Mouse (Mus musculus) large intestine, adult 2 months (tissue): ENCODE measurements around the gene Fxr2. TPM values are rescaled to one million over a fixed set of nuclear protein-coding genes. Genes with fewer than 3 reads are reported as not detected.

ENCODE experiments used
- DNase-seq: peaks from one replicate; pipeline ENCODE4 v3.0.0-alpha.2; 2012; ENCODE audit warnings: low read depth, low spot score
- whole genome bisulfite sequencing: fragments of 180-500 bp; shearing (Covaris S2); methylation state at CpG from one replicate; pipeline ENCODE4 v1.1.7; 2018; 5-methylcytosine and 5-hydroxymethylcytosine counted together
- polyA plus RNA-seq: library from polyadenylated mRNA; depleted of rRNA; stranded (reverse); fragments of >200 nt; gene quantifications from 2 replicates; pipeline ENCODE4 v1.2.3, GENCODE M21; 2012

The Fxr2 gene
- polyA plus RNA-seq, 1 experiment, result 29.6 TPM

DNA sequence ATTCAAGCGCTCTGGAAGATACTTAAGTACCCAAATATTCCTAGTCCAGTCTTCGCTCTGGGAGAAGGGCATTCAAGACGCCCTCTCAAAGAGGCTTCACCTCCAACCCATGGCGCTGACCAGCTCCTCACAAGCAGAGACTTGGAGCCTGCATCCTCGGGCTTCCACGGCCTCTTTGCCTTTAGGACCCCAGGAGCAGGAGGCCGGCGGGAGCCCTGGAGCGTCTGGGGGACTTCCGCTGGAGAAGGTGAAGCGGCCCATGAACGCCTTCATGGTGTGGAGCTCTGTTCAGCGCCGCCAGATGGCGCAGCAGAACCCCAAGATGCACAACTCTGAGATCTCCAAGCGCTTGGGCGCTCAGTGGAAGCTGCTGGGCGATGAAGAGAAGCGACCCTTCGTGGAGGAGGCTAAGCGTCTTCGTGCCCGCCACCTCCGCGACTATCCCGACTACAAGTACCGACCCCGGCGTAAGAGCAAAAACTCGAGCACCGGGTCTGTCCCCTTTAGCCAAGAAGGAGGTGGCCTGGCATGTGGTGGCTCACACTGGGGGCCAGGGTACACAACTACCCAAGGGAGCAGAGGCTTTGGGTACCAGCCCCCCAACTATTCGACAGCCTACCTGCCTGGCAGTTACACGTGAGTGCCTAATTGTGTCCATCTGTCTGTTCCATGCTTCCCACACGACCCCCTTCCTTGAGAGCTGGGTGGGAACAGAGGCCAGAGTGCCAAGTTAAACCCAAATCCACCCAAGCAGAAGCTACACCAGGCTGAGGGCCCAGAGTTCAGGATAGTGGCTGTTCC, 22.7 kb downstream of the Fxr2 start, which contains the start of gene Sox15:
Gene Sox15 (plus strand): TSS at position 51 of the 801 bp plus-strand sequence.
- WGBS, result 48% methylated on average over 34 of the region's 34 CpGs
- DNase-seq, result no peak

DNA sequence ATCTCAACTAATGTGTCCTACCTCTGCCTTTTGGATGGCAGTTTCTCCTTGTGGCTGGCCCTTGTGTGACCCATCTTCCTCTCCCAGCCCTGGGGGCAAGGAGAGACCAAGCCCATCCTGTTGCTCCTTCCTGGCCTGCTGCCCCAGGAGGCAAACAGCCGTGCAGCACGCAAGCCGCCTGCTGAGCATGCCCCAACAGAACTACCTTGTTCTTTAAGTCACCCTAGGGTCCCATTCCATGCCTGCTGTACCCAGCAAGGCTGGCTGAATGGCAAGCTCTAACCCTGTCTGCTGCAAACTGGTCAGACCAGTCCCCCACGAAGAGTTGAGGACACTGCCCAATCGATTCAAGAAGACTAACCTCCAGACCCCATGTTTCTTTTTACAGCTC, 23.3 kb downstream of the Fxr2 start:
- WGBS, result 65% methylated on average over 5 of the region's 5 CpGs
- no peak for DNase-seq

DNA sequence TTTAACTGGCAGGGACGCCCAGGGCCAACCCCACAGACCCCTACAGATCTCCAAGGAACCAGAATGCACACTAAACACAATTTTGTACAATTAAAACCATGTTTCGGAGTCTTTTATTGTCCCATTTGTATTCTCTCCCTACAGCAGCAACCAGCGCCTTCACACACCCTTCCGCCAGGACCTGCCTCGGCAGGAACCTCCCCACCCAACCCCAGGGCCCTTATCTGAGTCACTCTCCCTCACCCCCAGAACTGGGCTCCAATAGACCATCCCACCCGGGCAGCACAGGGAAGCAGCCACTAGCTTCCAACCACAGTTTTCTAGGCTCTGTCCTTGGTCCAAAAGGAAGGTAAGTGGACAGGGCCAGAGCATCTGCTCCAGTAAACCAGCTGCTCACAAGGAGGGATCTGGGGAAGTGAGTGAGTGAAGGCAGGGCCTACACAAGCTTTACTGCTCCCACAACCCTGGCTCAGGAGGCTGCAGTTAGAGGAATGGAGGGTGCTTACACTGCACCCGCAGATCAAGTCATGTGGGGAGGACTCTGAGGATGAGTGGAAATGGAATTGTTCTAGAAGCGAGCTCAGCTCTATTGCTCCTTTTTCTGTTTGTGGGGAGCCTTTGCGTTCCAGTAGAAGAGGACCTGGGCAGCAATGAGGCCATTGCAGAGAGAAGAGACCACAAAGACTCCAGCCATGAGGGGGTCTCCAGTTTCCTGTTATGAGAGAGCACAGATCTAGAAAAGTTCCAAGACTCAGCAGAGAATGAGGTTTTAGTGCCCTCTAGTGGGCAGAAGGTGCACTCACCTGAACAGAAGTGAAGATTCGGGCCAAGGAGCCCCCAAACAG, 24.0 kb downstream of the Fxr2 start:
- WGBS, result 73% methylated on average over 10 of the region's 10 CpGs
- DNase-seq, result no peak

DNA sequence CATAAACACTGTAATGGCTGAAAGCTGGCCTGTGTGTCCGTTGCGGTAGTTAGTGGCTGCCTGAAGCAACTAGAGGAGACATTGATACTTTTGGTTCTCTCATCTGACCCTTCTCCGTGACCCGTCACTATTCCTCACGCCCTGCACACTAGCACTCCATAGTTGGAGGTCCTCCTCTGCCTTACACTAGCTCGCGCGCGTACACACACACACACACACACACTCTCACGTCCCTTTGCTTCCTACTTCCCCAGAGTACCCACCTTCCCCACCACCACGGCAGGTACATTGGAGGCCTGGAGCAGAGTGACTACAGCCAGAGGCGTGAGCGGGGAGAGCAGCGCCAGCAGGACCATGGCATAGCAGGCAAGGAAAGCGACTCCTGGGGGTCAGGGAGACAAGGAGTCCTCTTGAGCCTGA, 24.7 kb downstream of the Fxr2 start:
- WGBS, result 84% methylated on average over 15 of the region's 15 CpGs
- no peak for DNase-seq

DNA sequence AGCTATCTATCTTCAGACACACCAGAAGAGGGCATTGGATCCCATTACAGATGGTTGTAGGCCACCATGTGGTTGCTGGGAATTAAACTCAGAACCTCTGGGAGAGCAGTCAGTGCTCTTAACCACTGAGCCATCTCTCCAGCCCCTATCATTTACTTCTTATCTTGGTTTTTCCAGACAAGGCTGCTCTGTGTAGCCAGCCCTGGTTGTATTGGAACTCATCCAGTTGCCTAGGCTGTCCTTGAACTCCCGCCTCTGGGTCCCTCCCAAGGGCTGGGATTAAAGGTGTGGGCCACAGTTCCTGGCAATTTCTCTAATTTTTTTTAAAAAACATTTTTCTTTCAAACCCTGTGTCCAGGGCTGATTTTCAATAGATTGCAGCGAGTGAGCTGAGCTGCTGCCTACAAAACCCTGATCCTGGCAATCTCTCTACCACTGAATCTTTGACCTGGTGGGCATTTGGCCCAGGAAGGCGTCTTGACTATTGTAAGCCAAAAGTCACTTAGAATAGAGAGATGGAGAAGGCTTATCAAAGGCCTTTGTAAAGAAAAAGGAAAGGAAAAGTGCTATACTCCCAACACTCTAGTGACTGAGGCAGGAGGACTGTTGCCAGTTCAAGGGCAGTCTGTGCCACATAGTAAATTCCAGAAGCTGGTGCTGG, 28.6 kb downstream of the Fxr2 start:
- 22% methylated on average over 3 of the region's 3 CpGs for WGBS
- DNase-seq, result no peak

DNA sequence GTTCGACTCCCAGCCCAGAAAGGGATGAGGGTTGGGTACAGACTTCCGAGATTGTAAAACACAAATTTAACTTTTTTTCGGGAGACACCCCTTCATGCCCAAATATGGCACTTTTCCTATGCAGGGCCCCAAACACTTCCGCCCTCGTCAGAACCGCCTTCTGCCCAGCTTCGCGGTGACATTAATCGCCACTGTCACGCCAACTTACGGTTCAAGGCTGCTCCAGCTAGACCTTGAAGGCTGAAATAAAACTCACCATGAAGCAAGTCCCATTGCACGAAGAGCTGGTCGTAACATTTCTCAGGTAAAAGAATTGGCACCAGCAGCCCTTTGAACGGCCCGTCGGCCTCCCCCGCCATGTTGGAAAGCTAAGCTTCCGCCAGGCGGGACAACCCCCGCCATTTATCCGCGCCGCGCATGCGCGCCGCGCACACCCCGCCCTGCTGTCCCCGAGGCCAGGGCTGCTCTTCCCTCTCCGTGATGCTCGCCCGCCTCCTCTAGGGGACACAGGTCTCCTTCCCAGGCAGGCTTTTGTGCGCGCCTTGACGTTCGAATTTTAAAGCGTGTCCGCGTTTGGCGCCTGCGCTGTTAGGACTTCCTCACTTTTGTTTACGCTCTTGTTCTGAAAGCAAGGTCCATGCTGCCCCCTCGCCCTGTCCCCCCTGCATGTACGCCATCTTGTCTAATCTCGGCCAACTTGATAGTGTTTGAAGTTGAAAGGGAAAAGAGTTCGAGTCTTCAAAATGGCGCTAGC, 29.6 kb downstream of the Fxr2 start, which contains the start of gene Mpdu1:
Gene Mpdu1 (minus strand): TSS at position 430 of the 754 bp plus-strand sequence.
- WGBS, result under 1% methylated on average over 48 of the region's 48 CpGs
- peak; percentile 82 for DNase-seq

DNA sequence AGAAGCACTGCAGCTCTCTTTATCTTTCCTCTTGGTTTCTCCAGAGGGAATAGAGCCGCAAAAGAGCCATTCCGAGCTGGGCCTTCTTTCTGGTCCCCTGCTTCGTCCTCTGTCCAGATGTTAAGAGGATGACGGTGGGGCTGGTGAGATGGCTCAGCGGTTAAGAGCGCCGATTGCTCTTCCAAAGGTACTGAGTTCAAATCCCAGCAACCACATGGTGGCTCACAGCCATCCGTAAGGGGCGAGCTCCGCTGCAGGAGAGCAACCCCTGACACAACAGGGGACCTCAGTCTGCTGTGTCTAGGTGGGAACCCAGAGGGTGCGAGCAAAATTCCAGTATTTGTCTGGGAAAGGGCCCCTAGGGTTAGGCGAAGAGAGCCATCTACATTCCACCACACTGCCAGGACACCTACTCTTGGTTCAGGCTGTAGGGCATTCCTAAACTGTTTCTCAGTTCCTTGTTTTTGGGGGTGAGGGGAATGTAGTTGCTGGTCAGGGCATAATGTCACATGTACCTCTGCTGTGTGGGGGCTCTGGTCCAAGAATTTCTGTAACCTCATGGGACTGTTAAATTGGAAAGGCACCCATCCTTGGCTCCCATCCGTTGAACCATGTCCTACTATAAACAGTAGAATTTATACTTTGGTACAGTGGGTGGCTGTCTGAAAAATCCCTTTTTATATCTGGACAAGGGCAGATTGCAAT, 30.3 kb downstream of the Fxr2 start:
- 60% methylated on average over 13 of the region's 13 CpGs for WGBS
- DNase-seq, result no peak

DNA sequence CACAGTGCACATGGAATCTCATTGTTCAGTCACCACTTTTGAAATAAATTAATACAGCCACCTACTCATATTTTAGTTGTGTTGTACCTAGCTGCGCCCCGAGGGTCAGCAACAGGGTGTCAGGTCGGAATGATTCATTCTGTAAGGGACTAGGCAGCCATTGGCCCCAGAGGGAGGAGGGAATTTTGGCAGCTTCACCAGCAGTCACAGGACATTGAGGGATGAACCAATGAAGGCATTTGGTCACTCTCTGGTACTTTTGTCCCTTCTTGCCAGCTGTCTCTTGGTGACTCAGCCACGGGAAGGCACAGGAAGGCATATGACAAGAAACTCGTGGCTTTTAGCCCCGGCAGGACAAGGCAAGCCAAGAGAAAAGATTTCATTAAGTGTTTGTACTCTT, 31.0 kb downstream of the Fxr2 start:
- WGBS, result 61% methylated on average over 6 of the region's 6 CpGs
- DNase-seq, result no peak

DNA sequence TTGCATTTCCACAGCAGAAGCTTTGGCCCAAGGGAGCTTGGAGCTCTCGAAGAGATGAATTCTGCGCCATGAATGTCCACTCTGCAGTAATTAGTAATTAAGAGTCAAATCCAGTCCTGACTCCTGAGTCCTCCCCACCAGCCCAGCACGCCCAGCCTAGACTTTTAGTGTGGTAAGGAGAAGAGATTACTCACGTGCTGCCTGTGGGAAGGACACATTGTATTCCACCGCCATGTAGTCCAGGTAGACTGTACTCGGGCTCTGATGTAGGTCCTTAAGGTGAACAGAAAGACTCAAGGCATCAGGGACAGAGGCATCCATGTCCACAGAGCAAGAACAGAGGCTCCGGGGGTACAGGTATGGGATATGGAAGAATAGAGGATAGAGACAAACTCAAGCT, 32.1 kb downstream of the Fxr2 start:
- WGBS, result 85% methylated on average over 7 of the region's 7 CpGs
- DNase-seq, result no peak

DNA sequence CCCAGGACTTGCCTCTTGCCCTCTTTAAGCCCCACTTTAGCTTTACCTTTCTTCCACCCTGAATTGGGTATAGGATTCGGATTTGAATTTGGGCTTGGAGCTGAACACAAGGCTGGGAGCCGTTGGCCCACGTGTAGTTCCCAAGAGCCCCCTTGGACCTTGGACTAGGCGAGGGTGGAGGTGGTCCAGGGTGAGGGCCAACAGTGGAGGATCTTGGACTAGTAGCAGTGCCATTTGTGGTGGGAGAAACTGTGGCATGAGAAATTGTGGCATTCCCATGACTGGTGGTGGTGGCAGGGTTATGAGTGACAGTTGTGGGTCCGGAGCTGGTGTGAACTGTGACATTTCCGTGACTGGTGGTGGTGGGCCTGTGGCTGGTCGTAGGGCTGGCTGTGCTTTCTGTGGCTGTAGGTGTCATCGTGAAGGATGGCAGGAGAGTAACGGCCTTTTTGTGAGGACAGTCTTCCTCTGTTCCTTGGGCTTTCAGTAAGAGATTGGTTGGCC, 32.7 kb downstream of the Fxr2 start:
- WGBS, result 69% methylated on average over 9 of the region's 9 CpGs
- no peak for DNase-seq

DNA sequence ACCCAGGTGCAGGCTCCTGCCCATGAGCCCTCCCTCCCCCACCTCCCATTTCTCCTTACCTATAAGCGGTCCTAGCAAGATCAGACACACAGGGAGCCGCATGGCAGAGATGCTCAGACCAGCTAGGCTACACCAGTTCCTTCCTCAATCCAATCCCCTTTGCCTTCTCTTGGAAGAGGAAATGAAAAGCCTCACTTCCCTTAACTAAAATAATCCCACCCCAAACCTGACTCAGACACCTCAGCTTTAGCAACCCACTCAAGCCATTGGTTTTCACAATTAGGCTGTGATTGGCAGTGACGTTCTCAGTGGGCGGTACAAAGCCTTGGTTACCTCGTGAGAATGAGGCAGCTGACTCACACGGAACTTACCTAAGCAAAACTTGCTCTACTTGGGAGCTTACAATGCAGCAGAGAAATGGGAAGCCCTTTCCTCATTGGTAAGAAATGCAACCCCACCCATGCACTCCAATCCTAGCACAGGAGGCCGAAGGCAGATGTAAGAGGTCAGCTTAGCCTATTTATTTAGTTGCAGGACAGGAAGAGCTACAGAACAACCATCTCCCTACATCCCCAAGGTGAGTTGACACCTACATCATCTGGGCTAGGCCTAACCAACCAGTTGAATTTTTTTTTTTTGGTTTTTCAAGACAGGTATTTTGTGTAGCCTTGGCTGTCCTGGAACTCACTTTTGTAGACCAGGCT, 33.3 kb downstream of the Fxr2 start, which contains the start of gene Cd68:
Gene Cd68 (minus strand): TSS at position 193 of the 704 bp plus-strand sequence.
- DNase-seq, result no peak
- WGBS, result 31% methylated on average over 7 of the region's 7 CpGs

DNA sequence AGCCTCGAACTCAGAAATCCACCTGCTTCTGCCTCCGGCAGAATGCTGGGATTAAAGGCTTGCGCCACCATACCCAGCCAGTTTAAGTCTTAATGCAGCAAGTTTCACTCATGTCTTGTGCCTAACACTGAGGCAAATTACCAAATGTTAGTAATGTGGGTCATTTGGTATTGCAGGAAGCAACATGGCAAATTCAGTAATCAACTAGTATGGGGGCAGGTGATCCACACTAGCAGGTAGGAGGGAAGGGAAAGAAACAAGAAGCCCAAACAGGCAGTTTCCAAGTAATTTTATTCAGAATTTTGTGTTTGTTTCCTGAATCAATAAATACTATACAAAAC, 33.8 kb downstream of the Fxr2 start:
- WGBS, result 83% methylated on average over 3 of the region's 3 CpGs
- no peak for DNase-seq

DNA sequence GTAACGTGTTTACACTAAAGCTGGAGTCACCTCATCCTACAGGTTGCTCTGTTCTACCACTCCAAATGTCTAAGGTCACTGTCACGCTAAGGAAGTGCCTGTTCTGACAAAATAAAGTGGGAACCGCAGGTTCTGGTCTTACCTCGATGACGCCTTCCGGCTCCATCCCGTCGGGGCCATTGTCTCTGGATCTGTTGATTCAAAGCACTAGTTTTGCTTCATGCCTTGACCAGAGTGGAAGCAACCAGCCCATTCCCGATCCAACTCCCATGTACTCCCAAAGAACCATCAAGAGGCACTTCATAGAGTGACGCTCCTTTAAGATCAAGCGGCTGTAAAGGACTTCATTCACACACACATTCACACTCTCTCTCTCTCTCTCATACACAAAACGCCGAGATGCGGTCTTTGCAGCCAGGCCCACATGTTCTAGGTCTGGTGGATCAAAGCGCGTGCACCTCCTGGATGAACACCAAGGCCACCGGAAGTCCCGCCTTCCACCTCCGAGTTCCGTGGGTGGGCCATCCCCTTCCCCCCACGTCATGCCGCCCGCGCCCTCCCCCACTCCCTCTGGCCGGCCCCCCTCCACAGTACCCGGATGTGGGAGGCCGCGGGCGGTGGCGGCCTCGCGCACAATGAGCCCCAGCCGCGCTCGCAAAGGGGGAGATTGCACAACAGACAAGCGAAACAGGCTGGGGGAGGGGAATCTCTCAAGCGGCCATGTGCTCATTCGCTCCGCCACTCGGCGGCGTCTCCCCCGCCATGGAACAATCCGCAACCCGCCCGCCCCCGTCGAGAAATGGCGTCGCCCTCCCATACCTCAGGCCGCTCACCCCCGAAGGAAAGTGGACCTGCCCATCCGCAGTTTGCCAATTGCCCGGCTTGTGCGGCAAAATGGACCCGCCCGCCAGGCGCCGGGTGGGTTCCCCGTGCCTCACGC, 38.3 kb downstream of the Fxr2 start:
- DNase-seq, result peak; percentile 66
- WGBS, result 1% methylated on average over 61 of the region's 61 CpGs

DNA sequence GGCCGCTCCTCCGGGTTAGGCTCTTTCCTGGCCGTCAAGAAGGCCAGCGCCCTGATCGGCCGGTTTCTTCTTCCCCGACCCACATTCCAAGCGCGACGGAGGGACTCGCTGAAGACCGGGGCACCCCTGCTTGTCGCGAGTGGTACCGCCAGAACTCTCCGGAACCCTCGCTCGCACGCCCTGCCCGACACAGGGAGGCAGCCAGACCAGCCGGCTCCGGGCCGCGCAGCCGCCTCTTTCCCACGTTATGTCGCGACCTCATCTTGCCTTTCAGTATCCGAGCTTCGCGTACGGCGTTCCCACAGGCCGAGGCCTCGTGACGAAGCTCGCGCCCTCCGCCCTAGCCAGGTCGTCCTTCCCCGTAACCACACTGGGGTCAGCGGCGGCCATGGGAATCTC, 38.9 kb downstream of the Fxr2 start:
- under 1% methylated on average over 43 of the region's 43 CpGs for WGBS
- no peak for DNase-seq

DNA sequence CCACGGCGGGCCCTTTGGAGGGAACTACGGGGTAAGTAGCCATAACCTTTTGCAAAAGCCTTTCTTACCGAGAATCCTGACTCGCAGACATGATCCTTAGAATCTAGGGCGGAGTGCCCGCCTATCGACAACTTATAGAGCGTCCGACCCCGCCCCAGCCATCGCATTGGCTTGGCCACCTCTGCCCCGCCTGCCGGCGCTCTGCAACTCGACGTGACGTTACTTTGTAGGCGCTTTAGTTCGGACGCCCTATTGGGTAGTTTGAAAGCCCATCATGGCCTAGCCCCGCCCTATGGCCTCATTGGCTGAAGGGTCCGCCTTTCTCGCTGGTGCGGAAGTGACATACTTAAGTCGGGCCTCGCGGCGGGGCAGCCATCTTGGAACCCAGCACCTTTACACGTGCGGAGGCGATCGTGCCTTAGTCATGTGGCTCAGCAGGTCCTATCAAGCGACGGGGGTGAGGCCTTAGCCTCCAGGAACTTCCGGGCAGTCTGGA, 39.5 kb downstream of the Fxr2 start, which contains the start of gene Eif4a1:
Gene Eif4a1 (minus strand): TSS at position 213 of the 496 bp plus-strand sequence.
- peak; percentile 99 for DNase-seq
- WGBS, result under 1% methylated on average over 36 of the region's 36 CpGs

DNA sequence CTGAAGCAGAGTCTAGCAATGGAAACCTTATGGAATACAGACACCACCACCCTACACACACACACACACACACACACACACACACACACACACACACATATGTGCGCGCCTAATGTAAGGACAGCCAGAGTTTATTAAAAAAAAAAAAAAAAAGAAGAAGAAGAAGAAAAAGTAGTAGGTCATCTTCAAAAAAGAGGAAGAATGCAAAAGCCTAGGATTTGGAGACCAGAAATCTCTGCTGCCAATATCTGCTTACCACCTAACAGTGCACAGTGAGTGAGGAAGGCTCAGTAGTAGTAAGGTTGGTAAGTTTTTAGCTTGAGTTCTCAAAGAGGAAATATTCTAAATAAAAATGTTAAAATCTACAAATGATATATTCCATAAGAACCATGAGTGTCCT, 46.4 kb downstream of the Fxr2 start:
- WGBS, result 85% methylated on average over 2 of the region's 2 CpGs
- no peak for DNase-seq
